Mouse (Mus musculus) liver, adult 2 months (tissue): ENCODE data around the gene Mthfd1l.

Experiments used
- CTCF ChIP-seq: fragments of 200-500 bp; IDR thresholded peaks from 2 replicates; pipeline ENCODE4 v1.5.1; 2011; ENCODE audit warnings: low read depth, low read length, control low read depth
- POLR2A ChIP-seq: fragments of 200-500 bp; IDR thresholded peaks from 2 replicates; pipeline ENCODE4 v1.6.1; 2011; ENCODE audit warnings: low read length, control low read depth; ENCODE audit not compliant: insufficient read depth; ENCODE audit errors: extremely low read depth

DNA sequence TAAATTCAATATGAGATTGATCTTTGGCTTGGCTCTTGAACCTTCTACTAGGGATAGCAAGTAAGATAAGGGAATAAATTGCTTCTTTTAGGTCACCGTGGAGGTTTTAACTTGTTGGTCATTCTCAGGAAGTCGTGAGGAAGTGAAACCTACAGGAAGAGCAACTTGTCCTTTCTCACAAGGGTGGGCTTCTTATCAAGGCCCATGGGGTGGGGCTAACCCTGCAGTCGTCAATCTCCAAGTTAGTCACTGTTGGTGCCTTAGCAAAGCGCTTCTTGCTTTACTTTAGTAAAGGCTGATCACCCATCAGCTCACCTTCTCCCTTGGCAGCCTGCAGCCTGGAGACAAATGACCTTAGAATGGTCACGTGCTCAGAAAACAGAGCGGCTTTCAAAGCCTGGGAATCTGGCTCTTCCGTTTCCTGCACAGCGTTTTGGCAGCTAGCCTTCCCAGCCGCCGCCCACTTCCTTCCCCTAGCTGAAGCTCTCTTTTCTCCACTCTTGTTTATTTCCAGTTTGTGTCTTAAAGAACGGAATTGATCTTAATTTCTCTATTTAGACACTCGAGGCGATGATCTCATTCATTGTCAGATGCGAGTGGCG, 106.8 kb downstream of the Mthfd1l start:
- TF ChIP-seq POLR2A, result no peak
- TF ChIP-seq CTCF, result no peak
